Mouse (Mus musculus): ENCODE measurements at regions not wholly inside any gene's neighbourhood (a gene's known extent, or its start where the extent isn't known, plus 50 kb on each side); places are given as distances from the start of the nearest gene placed in this dataset.

- Histone ChIP-seq H3K4me1 (replicated peaks; ENCODE audit: control insufficient read depth, insufficient read depth, low read length) (no peaks in the 10 kb centered on the region), H3K9me3 (ENCODE audit: control insufficient read depth, low read length) (no peaks in the 10 kb centered on the region), H3K4me2 (ENCODE audit: low read length) (no peak overlapping the region), H3K27ac (ENCODE audit: low read length) (no peak overlapping the region), H3K36me3 (ENCODE audit: control insufficient read depth, insufficient read depth) (no peaks in the 10 kb centered on the region), H3K4me3 (replicated peaks; ENCODE audit: low read length) (no peak overlapping the region), H3K27me3 (replicated peaks; ENCODE audit: control insufficient read depth, insufficient read depth, low read length) (no peaks in the 10 kb centered on the region), H3K9ac (replicated peaks; ENCODE audit: low read depth, low read length) (no peak overlapping the region)
- 96% methylated on average over 2 of the region's 2 CpGs for WGBS
- ATAC-seq: no peak
Observed at GRCm38 (mm10) chr10:114972364-114972763, 170.3 kb upstream of the Trhde start.

GRCm38 (mm10) chr10:114963656-114964055 lies 161.5 kb upstream of the Trhde start:
- no peak overlapping the region for H3K9ac ChIP-seq (replicated peaks; ENCODE audit: low read depth, low read length)
- H3K27me3 ChIP-seq (replicated peaks; ENCODE audit: control insufficient read depth, insufficient read depth, low read length): no peaks in the 10 kb centered on the region
- H3K27ac ChIP-seq (ENCODE audit: low read length): no peak overlapping the region
- no peaks in the 10 kb centered on the region for H3K9me3 ChIP-seq (ENCODE audit: control insufficient read depth, low read length)
- no peak overlapping the region for H3K4me2 ChIP-seq (ENCODE audit: low read length)
- 85% methylated on average over 2 of the region's 2 CpGs for WGBS
- no peak for ATAC-seq
- H3K36me3 ChIP-seq (ENCODE audit: control insufficient read depth, insufficient read depth): no peaks in the 10 kb centered on the region
- no peaks in the 10 kb centered on the region for H3K4me1 ChIP-seq (replicated peaks; ENCODE audit: control insufficient read depth, insufficient read depth, low read length)
- H3K4me3 ChIP-seq (replicated peaks; ENCODE audit: low read length): no peak overlapping the region

- no peak overlapping the region for H3K4me3 ChIP-seq (replicated peaks; ENCODE audit: low read length)
- no peak overlapping the region for H3K27ac ChIP-seq (ENCODE audit: low read length)
- no peaks in the 10 kb centered on the region for H3K36me3 ChIP-seq (ENCODE audit: control insufficient read depth, insufficient read depth)
- no peak overlapping the region for H3K4me2 ChIP-seq (ENCODE audit: low read length)
- H3K27me3 ChIP-seq (replicated peaks; ENCODE audit: control insufficient read depth, insufficient read depth, low read length): no peaks in the 10 kb centered on the region
- no peaks in the 10 kb centered on the region for H3K4me1 ChIP-seq (replicated peaks; ENCODE audit: control insufficient read depth, insufficient read depth, low read length)
- ATAC-seq: peak; percentile 72
- no peaks in the 10 kb centered on the region for H3K9me3 ChIP-seq (ENCODE audit: control insufficient read depth, low read length)
- no peak overlapping the region for H3K9ac ChIP-seq (replicated peaks; ENCODE audit: low read depth, low read length)
- 10% methylated on average over 3 of the region's 3 CpGs for WGBS
Observed at GRCm38 (mm10) chr10:114957909-114958308, 155.8 kb upstream of the Trhde start.

GRCm38 (mm10) chr10:114956257-114956656 lies 154.2 kb upstream of the Trhde start:
- Histone ChIP-seq H3K27ac (ENCODE audit: low read length) (no peak overlapping the region), H3K27me3 (replicated peaks; ENCODE audit: control insufficient read depth, insufficient read depth, low read length) (no peaks in the 10 kb centered on the region), H3K9me3 (ENCODE audit: control insufficient read depth, low read length) (no peaks in the 10 kb centered on the region), H3K4me3 (replicated peaks; ENCODE audit: low read length) (no peak overlapping the region), H3K4me1 (replicated peaks; ENCODE audit: control insufficient read depth, insufficient read depth, low read length) (no peaks in the 10 kb centered on the region), H3K9ac (replicated peaks; ENCODE audit: low read depth, low read length) (no peak overlapping the region), H3K4me2 (ENCODE audit: low read length) (no peak overlapping the region), H3K36me3 (ENCODE audit: control insufficient read depth, insufficient read depth) (no peaks in the 10 kb centered on the region)
- ATAC-seq: no peak
- 90% methylated on average over 6 of the region's 6 CpGs for WGBS

- H3K9ac ChIP-seq (replicated peaks; ENCODE audit: low read depth, low read length): no peak overlapping the region
- H3K27me3 ChIP-seq (replicated peaks; ENCODE audit: control insufficient read depth, insufficient read depth, low read length): no peaks in the 10 kb centered on the region
- no peak for ATAC-seq
- H3K4me3 ChIP-seq (replicated peaks; ENCODE audit: low read length): no peak overlapping the region
- no peak overlapping the region for H3K4me2 ChIP-seq (ENCODE audit: low read length)
- H3K36me3 ChIP-seq (ENCODE audit: control insufficient read depth, insufficient read depth): no peaks in the 10 kb centered on the region
- no peaks in the 10 kb centered on the region for H3K9me3 ChIP-seq (ENCODE audit: control insufficient read depth, low read length)
- no peaks in the 10 kb centered on the region for H3K4me1 ChIP-seq (replicated peaks; ENCODE audit: control insufficient read depth, insufficient read depth, low read length)
- H3K27ac ChIP-seq (ENCODE audit: low read length): no peak overlapping the region
Observed at GRCm38 (mm10) chr10:114955608-114956007, 153.5 kb upstream of the Trhde start.

- 84% methylated on average over 12 of the region's 12 CpGs for WGBS
- Histone ChIP-seq H3K27ac (ENCODE audit: low read length) (no peak overlapping the region), H3K4me2 (ENCODE audit: low read length) (no peak overlapping the region), H3K9ac (replicated peaks; ENCODE audit: low read depth, low read length) (no peak overlapping the region), H3K4me1 (replicated peaks; ENCODE audit: control insufficient read depth, insufficient read depth, low read length) (no peaks in the 10 kb centered on the region), H3K27me3 (replicated peaks; ENCODE audit: control insufficient read depth, insufficient read depth, low read length) (no peaks in the 10 kb centered on the region), H3K9me3 (ENCODE audit: control insufficient read depth, low read length) (no peaks in the 10 kb centered on the region), H3K36me3 (ENCODE audit: control insufficient read depth, insufficient read depth) (no peaks in the 10 kb centered on the region), H3K4me3 (replicated peaks; ENCODE audit: low read length) (no peak overlapping the region)
- no peak for ATAC-seq
Observed at GRCm38 (mm10) chr10:114953358-114953757, 151.3 kb upstream of the Trhde start.

- Histone ChIP-seq H3K27me3 (replicated peaks; ENCODE audit: control insufficient read depth, insufficient read depth, low read length) (no peaks in the 10 kb centered on the region), H3K4me2 (ENCODE audit: low read length) (no peak overlapping the region), H3K9me3 (ENCODE audit: control insufficient read depth, low read length) (no peaks in the 10 kb centered on the region), H3K4me1 (replicated peaks; ENCODE audit: control insufficient read depth, insufficient read depth, low read length) (no peaks in the 10 kb centered on the region), H3K36me3 (ENCODE audit: control insufficient read depth, insufficient read depth) (no peaks in the 10 kb centered on the region), H3K27ac (ENCODE audit: low read length) (no peak overlapping the region), H3K4me3 (replicated peaks; ENCODE audit: low read length) (no peak overlapping the region), H3K9ac (replicated peaks; ENCODE audit: low read depth, low read length) (no peak overlapping the region)
- peak; percentile 23; the same call in 1 of the 2 replicates for ATAC-seq
- WGBS: 53% methylated on average over 6 of the region's 6 CpGs
Observed at GRCm38 (mm10) chr10:114949194-114949593, 147.1 kb upstream of the Trhde start.

- Histone ChIP-seq H3K27me3 (replicated peaks; ENCODE audit: control insufficient read depth, insufficient read depth, low read length) (no peaks in the 10 kb centered on the region), H3K4me2 (ENCODE audit: low read length) (no peak overlapping the region), H3K4me3 (replicated peaks; ENCODE audit: low read length) (no peak overlapping the region), H3K27ac (ENCODE audit: low read length) (no peak overlapping the region), H3K36me3 (ENCODE audit: control insufficient read depth, insufficient read depth) (no peaks in the 10 kb centered on the region), H3K9ac (replicated peaks; ENCODE audit: low read depth, low read length) (no peak overlapping the region), H3K9me3 (ENCODE audit: control insufficient read depth, low read length) (no peaks in the 10 kb centered on the region), H3K4me1 (replicated peaks; ENCODE audit: control insufficient read depth, insufficient read depth, low read length) (no peaks in the 10 kb centered on the region)
- no peak for ATAC-seq
- WGBS: 82% methylated on average over 2 of the region's 2 CpGs
Observed at GRCm38 (mm10) chr10:114924746-114925145, 122.6 kb upstream of the Trhde start.

- Histone ChIP-seq H3K4me2 (ENCODE audit: low read length) (no peak overlapping the region), H3K9ac (replicated peaks; ENCODE audit: low read depth, low read length) (no peak overlapping the region), H3K27ac (ENCODE audit: low read length) (no peak overlapping the region), H3K27me3 (replicated peaks; ENCODE audit: control insufficient read depth, insufficient read depth, low read length) (no peaks in the 10 kb centered on the region), H3K4me3 (replicated peaks; ENCODE audit: low read length) (no peak overlapping the region), H3K4me1 (replicated peaks; ENCODE audit: control insufficient read depth, insufficient read depth, low read length) (no peaks in the 10 kb centered on the region), H3K36me3 (ENCODE audit: control insufficient read depth, insufficient read depth) (no peaks in the 10 kb centered on the region), H3K9me3 (ENCODE audit: control insufficient read depth, low read length) (peaks cover 4% of the 10 kb centered on the region; the same call in 1 of the 2 replicates)
- no peak for ATAC-seq
- 67% methylated on average over 3 of the region's 3 CpGs for whole genome bisulfite sequencing
Observed at GRCm38 (mm10) chr10:114913971-114914370, 111.9 kb upstream of the Trhde start.

- no peaks in the 10 kb centered on the region for H3K4me1 ChIP-seq (replicated peaks; ENCODE audit: control insufficient read depth, insufficient read depth, low read length)
Observed at GRCm38 (mm10) chr10:114891916-114892315, 89.8 kb upstream of the Trhde start.

More at GRCm38 (mm10) chr10:114891916-114892315, 89.8 kb upstream of the Trhde start:
- Histone ChIP-seq H3K9ac (replicated peaks; ENCODE audit: low read depth, low read length) (no peak overlapping the region), H3K4me2 (ENCODE audit: low read length) (no peak overlapping the region), H3K9me3 (ENCODE audit: control insufficient read depth, low read length) (no peaks in the 10 kb centered on the region), H3K4me3 (replicated peaks; ENCODE audit: low read length) (no peak overlapping the region), H3K36me3 (ENCODE audit: control insufficient read depth, insufficient read depth) (no peaks in the 10 kb centered on the region), H3K27ac (ENCODE audit: low read length) (no peak overlapping the region), H3K27me3 (replicated peaks; ENCODE audit: control insufficient read depth, insufficient read depth, low read length) (no peaks in the 10 kb centered on the region)
- WGBS: 88% methylated on average over 2 of the region's 2 CpGs
- no peak for ATAC-seq

Data from forebrain, embryonic 16.5 days (tissue).